Mouse (Mus musculus) intestine, postnatal 0 days (tissue): ENCODE results near the gene Itgb5. TPM values are rescaled to one million over a fixed set of nuclear protein-coding genes. Genes with fewer than 3 reads are reported as not detected.

Experiments used
- ATAC-seq: fragments of 200-750 bp; cut with Nextera tagmentation; 2 replicates; pipeline ENCODE4 v1.8.0; 2017; ENCODE audit warnings: mild to moderate bottlenecking, moderate TSS enrichment, moderate library complexity
- H3K27ac ChIP-seq: fragments of 300-500 bp; sonication (generic); 2 replicates; pipeline ENCODE4 v1.5.1; 2014; ENCODE audit warnings: mild to moderate bottlenecking, low read depth, low read length, moderate library complexity
- H3K27me3 ChIP-seq: fragments of 300-500 bp; sonication (generic); replicated peaks from 2 replicates; pipeline ENCODE4 v1.6.1; 2014; ENCODE audit warnings: low read length, mixed read lengths; ENCODE audit not compliant: control insufficient read depth, insufficient read depth
- H3K36me3 ChIP-seq: fragments of 300-500 bp; sonication (generic); 2 replicates; pipeline ENCODE4 v1.6.1; 2014; ENCODE audit warnings: mild to moderate bottlenecking, moderate library complexity; ENCODE audit not compliant: control insufficient read depth, insufficient read depth
- H3K4me1 ChIP-seq: fragments of 300-500 bp; sonication (generic); replicated peaks from 2 replicates; pipeline ENCODE4 v1.6.1; 2014; ENCODE audit warnings: antibody characterized with exemption, low read length, mixed read lengths; ENCODE audit not compliant: control insufficient read depth, insufficient read depth
- H3K4me2 ChIP-seq: fragments of 300-500 bp; sonication (generic); replicated peaks from 2 replicates; pipeline ENCODE4 v1.6.1; 2014; ENCODE audit warnings: low read depth, mild to moderate bottlenecking, moderate library complexity
- H3K4me3 ChIP-seq: fragments of 300-500 bp; sonication (generic); 2 replicates; pipeline ENCODE4 v1.5.1; 2014; ENCODE audit warnings: low read depth, low read length
- H3K9ac ChIP-seq: fragments of 300-500 bp; sonication (generic); 2 replicates; pipeline ENCODE4 v1.6.1; 2014; ENCODE audit warnings: mild to moderate bottlenecking, low read depth, low read length
- H3K9me3 ChIP-seq: fragments of 300-500 bp; sonication (generic); 2 replicates; pipeline ENCODE4 v1.6.1; 2016; ENCODE audit warnings: mixed run types; ENCODE audit not compliant: control insufficient read depth
- CTCF ChIP-seq: sonication (generic); IDR thresholded peaks from 2 replicates; pipeline ENCODE4 v1.5.1; 2016; ENCODE audit warnings: low read depth, mild to moderate bottlenecking, control low read depth, antibody characterized with exemption, moderate library complexity
- WGBS: fragments of 180-500 bp; shearing (Covaris S2); extraction: QIAGEN DNeasy Blood & Tissue Kit; methylation state at CpG from one replicate; pipeline ENCODE4 v1.1.7; 2014; 5-methylcytosine and 5-hydroxymethylcytosine counted together
- polyA plus RNA-seq: library from polyadenylated mRNA; unstranded; fragments of >200 nt; fragmentation: Nextera tagmentation; extraction: Ambion mirVana; gene quantifications from 2 replicates; pipeline ENCODE4 v1.2.1, GENCODE M21; 2015

Gene Itgb5
- polyA plus RNA-seq, 1 experiment from 2014 or later: 23.5 TPM

GRCm38 (mm10) chr16:33937567-33937966 lies 108.1 kb downstream of the Itgb5 start:
- WGBS: 78% methylated on average over 8 of the region's 8 CpGs
- H3K27ac ChIP-seq: no peak overlapping the region
- H3K4me3 ChIP-seq: no peak overlapping the region
- no peaks in the 10 kb centered on the region; the same call in none of the 2 replicates for H3K4me1 ChIP-seq
- H3K9ac ChIP-seq: no peak overlapping the region
- no peaks in the 10 kb centered on the region for H3K9me3 ChIP-seq
- ATAC-seq: no peak
- TF ChIP-seq CTCF: no peak
- H3K4me2 ChIP-seq: no peak overlapping the region
- H3K27me3 ChIP-seq: no peaks in the 10 kb centered on the region
- H3K36me3 ChIP-seq: no peaks in the 10 kb centered on the region

- ATAC-seq: no peak
- no peak overlapping the region for H3K9ac ChIP-seq
- no peaks in the 10 kb centered on the region for H3K27me3 ChIP-seq
- no peaks in the 10 kb centered on the region; the same call in none of the 2 replicates for H3K4me1 ChIP-seq
- no peaks in the 10 kb centered on the region for H3K36me3 ChIP-seq
- no peak overlapping the region for H3K4me2 ChIP-seq
- no peak overlapping the region for H3K27ac ChIP-seq
- WGBS: 65% methylated on average over 12 of the region's 12 CpGs
- H3K9me3 ChIP-seq: no peaks in the 10 kb centered on the region
- TF ChIP-seq CTCF: no peak
- H3K4me3 ChIP-seq: no peak overlapping the region
These were observed 109.1 kb downstream of the Itgb5 start for GRCm38 (mm10) chr16:33938311-33939132.

GRCm38 (mm10) chr16:33939133-33939531 lies 109.7 kb downstream of the Itgb5 start:
- 81% methylated on average over 2 of the region's 2 CpGs for WGBS
- Histone ChIP-seq H3K36me3 (no peaks in the 10 kb centered on the region), H3K9me3 (no peaks in the 10 kb centered on the region), H3K27me3 (no peaks in the 10 kb centered on the region), H3K27ac (no peak overlapping the region), H3K4me1 (no peaks in the 10 kb centered on the region; the same call in none of the 2 replicates), H3K4me3 (no peak overlapping the region), H3K9ac (no peak overlapping the region), H3K4me2 (no peak overlapping the region)
- no peak for TF ChIP-seq CTCF
- no peak for ATAC-seq

- no peak overlapping the region for H3K27ac ChIP-seq
- WGBS: 61% methylated on average over 9 of the region's 9 CpGs
- H3K36me3 ChIP-seq: no peaks in the 10 kb centered on the region
- no peak for TF ChIP-seq CTCF
- H3K27me3 ChIP-seq: no peaks in the 10 kb centered on the region
- ATAC-seq: no peak
- no peaks in the 10 kb centered on the region; the same call in none of the 2 replicates for H3K4me1 ChIP-seq
- no peaks in the 10 kb centered on the region for H3K9me3 ChIP-seq
- no peak overlapping the region for H3K9ac ChIP-seq
- H3K4me2 ChIP-seq: no peak overlapping the region
- H3K4me3 ChIP-seq: no peak overlapping the region
These were observed 110.2 kb downstream of the Itgb5 start for GRCm38 (mm10) chr16:33939636-33940035.

GRCm38 (mm10) chr16:33940095-33940494 lies 110.6 kb downstream of the Itgb5 start:
- no peaks in the 10 kb centered on the region for H3K27me3 ChIP-seq
- TF ChIP-seq CTCF: no peak
- 80% methylated on average over 5 of the region's 5 CpGs for WGBS
- H3K36me3 ChIP-seq: no peaks in the 10 kb centered on the region
- H3K4me1 ChIP-seq: no peaks in the 10 kb centered on the region; the same call in 1 of the 2 replicates
- H3K4me2 ChIP-seq: no peak overlapping the region
- ATAC-seq: no peak
- no peak overlapping the region for H3K4me3 ChIP-seq
- no peak overlapping the region for H3K9ac ChIP-seq
- no peak overlapping the region for H3K27ac ChIP-seq
- H3K9me3 ChIP-seq: no peaks in the 10 kb centered on the region

GRCm38 (mm10) chr16:33941271-33941781 lies 111.9 kb downstream of the Itgb5 start:
- no peak overlapping the region for H3K4me2 ChIP-seq
- no peak overlapping the region for H3K9ac ChIP-seq
- no peaks in the 10 kb centered on the region for H3K9me3 ChIP-seq
- no peak for ATAC-seq
- H3K36me3 ChIP-seq: 0 out of 2 replicates have a peak, but pooled peaks cover 5% of the 10 kb centered on the region
- no peak overlapping the region for H3K4me3 ChIP-seq
- H3K27ac ChIP-seq: no peak overlapping the region
- H3K4me1 ChIP-seq: no peaks in the 10 kb centered on the region; the same call in 1 of the 2 replicates
- no peak for TF ChIP-seq CTCF
- WGBS: 53% methylated on average over 11 of the region's 11 CpGs
- no peaks in the 10 kb centered on the region for H3K27me3 ChIP-seq
